Mouse (Mus musculus): ENCODE measurements around the gene Olfr1509. TPM values are rescaled to one million over a fixed set of nuclear protein-coding genes. Genes with fewer than 3 reads are reported as not detected.
"Not testable (repeated sequence)": the region's sequence is repeated elsewhere in the genome, so short reads cannot be mapped to it uniquely, and the experiment has no call there.

Gene Olfr1509
- not detected in 2 replicates for polyA plus RNA-seq (2016; fragmentation: Nextera tagmentation; extraction: Ambion mirVana)

DNA sequence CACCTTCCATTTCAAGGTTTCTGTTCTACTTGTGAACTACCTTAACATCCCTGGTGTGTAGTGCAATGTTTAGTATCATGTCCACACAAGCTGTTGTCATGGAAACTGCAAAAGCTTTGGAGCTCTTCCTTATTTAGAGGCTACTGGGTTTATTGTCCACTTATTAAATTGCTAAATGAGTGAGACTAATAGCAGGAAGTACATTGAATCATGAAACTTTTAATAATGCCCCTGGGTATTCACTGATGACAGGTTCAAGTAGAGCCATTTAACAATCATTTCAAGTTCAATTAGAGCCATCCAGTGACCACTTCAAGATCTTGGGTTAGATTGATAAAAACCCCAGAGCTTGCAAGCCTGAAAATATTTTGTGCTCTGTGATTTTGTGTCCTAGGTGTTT, at the start of gene Olfr1509:
Gene Olfr1509 (plus strand): TSS at position 301 of the 400 bp plus-strand sequence.
- no peaks in the 10 kb centered on the region for H3K4me1 ChIP-seq
- no peak within 1 kb of the TSS for H3K4me2 ChIP-seq (replicated peaks)
- no peak within 1 kb of the TSS for H3K9ac ChIP-seq
- ATAC-seq (ENCODE audit: low FRiP score, low read depth), result no peak
- no peak within 1 kb of the TSS for H3K27ac ChIP-seq
- no peak within 1 kb of the TSS for H3K4me3 ChIP-seq
- no peaks in the 10 kb centered on the region for H3K9me3 ChIP-seq
- no peaks in the 10 kb centered on the region for H3K36me3 ChIP-seq
- no peaks in the 10 kb centered on the region for H3K27me3 ChIP-seq (replicated peaks)

DNA sequence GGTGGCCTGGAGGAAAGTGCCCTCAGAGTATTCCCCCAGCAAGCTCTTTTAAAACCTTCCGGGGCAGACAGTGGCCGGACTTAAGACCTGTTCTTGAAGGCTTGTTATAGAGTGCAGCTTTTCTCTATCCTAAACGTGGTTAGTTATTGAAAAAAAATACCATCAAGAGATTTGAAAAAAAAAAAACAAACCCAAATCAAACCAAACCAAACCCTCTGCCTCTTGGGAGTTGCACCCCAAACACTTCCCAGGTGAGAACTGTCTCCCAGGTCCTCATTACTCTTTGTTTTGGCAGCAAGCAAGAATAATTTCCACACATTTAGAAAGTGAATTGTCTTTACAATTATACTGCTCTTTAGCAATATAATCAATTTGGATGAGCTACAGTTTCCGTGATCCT, 45.5 kb upstream of the Olfr1509 start, which contains the start of gene Olfr1511:
Gene Olfr1511 (minus strand): TSS at position 101 of the 400 bp plus-strand sequence.
- Histone ChIP-seq H3K27me3 (replicated peaks) (no peaks in the 10 kb centered on the region), H3K9ac (no peak within 1 kb of the TSS), H3K9me3 (no peaks in the 10 kb centered on the region), H3K36me3 (no peaks in the 10 kb centered on the region), H3K4me3 (no peak within 1 kb of the TSS), H3K4me1 (no peaks in the 10 kb centered on the region), H3K4me2 (replicated peaks) (no peak within 1 kb of the TSS), H3K27ac (no peak within 1 kb of the TSS)
- WGBS, result 87% methylated on average over 4 of the region's 4 CpGs
- no peak for ATAC-seq (ENCODE audit: low FRiP score, low read depth)

GRCm38 (mm10) chr14:52410142-52410919, 32.5 kb upstream of the Olfr1509 start:
- not testable (repeated sequence) for H3K27me3 ChIP-seq (replicated peaks); H3K9ac ChIP-seq; H3K27ac ChIP-seq; H3K4me1 ChIP-seq; H3K4me2 ChIP-seq (replicated peaks); H3K4me3 ChIP-seq; ATAC-seq (ENCODE audit: low FRiP score, low read depth); H3K9me3 ChIP-seq; H3K36me3 ChIP-seq
- WGBS, result 87% methylated on average over 7 of the region's 10 CpGs

GRCm38 (mm10) chr14:52414273-52414672, 28.5 kb upstream of the Olfr1509 start, which contains the start of gene Olfr1510:
Gene Olfr1510 (minus strand): TSS chr14:52414373.
- 92% methylated on average over 3 of the region's 3 CpGs for WGBS
- H3K36me3 ChIP-seq, result no peaks in the 10 kb centered on the region
- H3K4me2 ChIP-seq (replicated peaks), result no peak within 1 kb of the TSS
- H3K27ac ChIP-seq, result no peak within 1 kb of the TSS
- no peak within 1 kb of the TSS for H3K9ac ChIP-seq
- H3K4me3 ChIP-seq, result no peak within 1 kb of the TSS
- no peaks in the 10 kb centered on the region for H3K9me3 ChIP-seq
- no peaks in the 10 kb centered on the region for H3K27me3 ChIP-seq (replicated peaks)
- no peak for ATAC-seq (ENCODE audit: low FRiP score, low read depth)
- H3K4me1 ChIP-seq, result no peaks in the 10 kb centered on the region

DNA sequence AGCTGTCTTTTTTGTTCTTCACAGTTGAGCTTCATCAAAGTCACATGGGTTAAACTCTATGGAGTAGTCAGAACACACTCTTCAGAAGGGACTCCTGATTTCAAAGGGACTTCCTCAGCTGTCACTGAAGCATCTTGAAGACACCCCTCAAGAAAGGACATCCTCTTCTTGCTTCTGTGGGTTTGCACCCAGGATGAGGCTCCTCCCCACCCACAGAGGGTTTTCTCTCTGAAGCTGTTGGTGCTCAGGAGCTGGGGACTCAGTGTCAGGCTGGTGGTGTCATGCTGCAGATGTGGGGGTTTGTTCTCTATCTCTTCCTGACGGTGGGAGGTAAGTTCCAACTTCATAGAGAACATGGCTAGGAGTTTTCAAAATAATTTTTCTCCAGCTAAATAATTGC, 15.1 kb upstream of the Olfr1509 start:
- ATAC-seq (ENCODE audit: low FRiP score, low read depth), result no peak
- 97% methylated on average over 1 of the region's 1 CpGs for WGBS

DNA sequence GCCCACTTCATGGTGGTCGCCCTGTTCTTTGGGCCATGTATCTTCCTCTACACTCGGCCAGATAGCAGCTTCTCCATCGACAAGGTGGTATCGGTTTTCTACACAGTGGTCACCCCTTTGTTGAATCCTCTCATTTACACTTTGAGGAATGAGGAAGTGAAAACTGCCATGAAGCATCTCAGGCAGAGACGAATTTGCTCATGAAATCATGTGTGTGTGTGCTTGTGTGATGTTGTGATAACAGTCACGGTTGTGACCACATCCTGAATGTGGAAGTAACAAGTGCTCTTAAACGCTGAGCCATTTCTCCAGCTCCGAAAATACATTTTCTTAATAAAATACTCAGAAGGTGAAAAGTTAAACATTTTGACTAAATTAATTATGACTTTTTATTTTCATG, 8.3 kb downstream of the Olfr1509 start:
- 92% methylated on average over 8 of the region's 8 CpGs for WGBS
- no peak for ATAC-seq (ENCODE audit: low FRiP score, low read depth)
- H3K36me3 ChIP-seq, result no peaks in the 10 kb centered on the region
- no peaks in the 10 kb centered on the region for H3K9me3 ChIP-seq
- H3K4me1 ChIP-seq, result no peaks in the 10 kb centered on the region
- H3K4me3 ChIP-seq, result no peak overlapping the region
- H3K9ac ChIP-seq, result no peak overlapping the region
- no peak overlapping the region for H3K4me2 ChIP-seq (replicated peaks)
- no peaks in the 10 kb centered on the region for H3K27me3 ChIP-seq (replicated peaks)
- H3K27ac ChIP-seq, result no peak overlapping the region

More for the DNA sequence above, 15.1 kb upstream of the Olfr1509 start:
- Histone ChIP-seq H3K27me3 (replicated peaks) (no peaks in the 10 kb centered on the region), H3K9ac (no peak overlapping the region), H3K4me2 (replicated peaks) (no peak overlapping the region), H3K27ac (no peak overlapping the region), H3K36me3 (no peaks in the 10 kb centered on the region), H3K4me1 (no peaks in the 10 kb centered on the region), H3K9me3 (no peaks in the 10 kb centered on the region), H3K4me3 (no peak overlapping the region)

GRCm38 (mm10) chr14:52461928-52462327, 19.1 kb downstream of the Olfr1509 start:
- Histone ChIP-seq H3K27ac (no peak overlapping the region), H3K9me3 (no peaks in the 10 kb centered on the region), H3K4me1 (no peaks in the 10 kb centered on the region), H3K36me3 (no peaks in the 10 kb centered on the region), H3K4me2 (replicated peaks) (no peak overlapping the region), H3K27me3 (replicated peaks) (no peaks in the 10 kb centered on the region), H3K4me3 (no peak overlapping the region), H3K9ac (no peak overlapping the region)
- no peak for ATAC-seq (ENCODE audit: low FRiP score, low read depth)

- no peaks in the 10 kb centered on the region for H3K4me1 ChIP-seq
- H3K27me3 ChIP-seq (replicated peaks), result no peaks in the 10 kb centered on the region
- 87% methylated on average over 1 of the region's 1 CpGs for WGBS
- ATAC-seq (ENCODE audit: low FRiP score, low read depth), result no peak
- H3K4me2 ChIP-seq (replicated peaks), result no peak overlapping the region
- H3K4me3 ChIP-seq, result no peak overlapping the region
- no peaks in the 10 kb centered on the region for H3K9me3 ChIP-seq
- H3K9ac ChIP-seq, result no peak overlapping the region
- no peaks in the 10 kb centered on the region for H3K36me3 ChIP-seq
- H3K27ac ChIP-seq, result no peak overlapping the region
Measured at GRCm38 (mm10) chr14:52465738-52466137, 22.9 kb downstream of the Olfr1509 start.

- H3K36me3 ChIP-seq, result no peaks in the 10 kb centered on the region
- no peak within 1 kb of the TSS for H3K9ac ChIP-seq
- no peak within 1 kb of the TSS for H3K4me2 ChIP-seq (replicated peaks)
- 75% methylated on average over 2 of the region's 2 CpGs for WGBS
- no peak within 1 kb of the TSS for H3K4me3 ChIP-seq
- no peaks in the 10 kb centered on the region for H3K9me3 ChIP-seq
- ATAC-seq (ENCODE audit: low FRiP score, low read depth), result no peak
- no peak within 1 kb of the TSS for H3K27ac ChIP-seq
- H3K27me3 ChIP-seq (replicated peaks), result no peaks in the 10 kb centered on the region
- no peaks in the 10 kb centered on the region for H3K4me1 ChIP-seq
Measured at GRCm38 (mm10) chr14:52467395-52467794, 24.6 kb downstream of the Olfr1509 start, which contains the start of gene Olfr1508. Gene Olfr1508 (minus strand): TSS chr14:52467495.

GRCm38 (mm10) chr14:52495516-52495915, 52.7 kb downstream of the Olfr1509 start, which contains the start of gene Olfr1507:
Gene Olfr1507 (minus strand): TSS chr14:52495749.
- Histone ChIP-seq H3K4me2 (replicated peaks) (no peak within 1 kb of the TSS), H3K27me3 (replicated peaks) (no peaks in the 10 kb centered on the region), H3K36me3 (no peaks in the 10 kb centered on the region), H3K4me1 (no peaks in the 10 kb centered on the region), H3K9me3 (no peaks in the 10 kb centered on the region), H3K27ac (no peak within 1 kb of the TSS), H3K9ac (no peak within 1 kb of the TSS), H3K4me3 (no peak within 1 kb of the TSS)
- ATAC-seq (ENCODE audit: low FRiP score, low read depth), result no peak
- 87% methylated on average over 4 of the region's 4 CpGs for WGBS

Other genes starting within 250 kb of the Olfr1509 start
- 57.8 and 64.4 TPM in 2 replicates for gene Supt16, start 245.6 kb upstream of the Olfr1509 start, polyA plus RNA-seq (2016; fragmentation: Nextera tagmentation; extraction: Ambion mirVana)
- 46.0 and 48.6 TPM in 2 replicates for gene Chd8, start 185.2 kb upstream of the Olfr1509 start, polyA plus RNA-seq (2016; fragmentation: Nextera tagmentation; extraction: Ambion mirVana)
- 51.8 and 56.6 TPM in 2 replicates for gene Tox4, start 163.8 kb upstream of the Olfr1509 start, polyA plus RNA-seq (2016; fragmentation: Nextera tagmentation; extraction: Ambion mirVana)
- 43.7 and 52.9 TPM in 2 replicates for gene Rab2b, start 163.4 kb upstream of the Olfr1509 start, polyA plus RNA-seq (2016; fragmentation: Nextera tagmentation; extraction: Ambion mirVana)
- gene Mettl3, start 137.9 kb upstream of the Olfr1509 start, polyA plus RNA-seq (2016; fragmentation: Nextera tagmentation; extraction: Ambion mirVana), result 58.7 and 58.8 TPM in 2 replicates
- gene Sall2, start 114.2 kb upstream of the Olfr1509 start, polyA plus RNA-seq (2016; fragmentation: Nextera tagmentation; extraction: Ambion mirVana), result 55.8 and 57.3 TPM in 2 replicates
- gene Olfr1513, start 86.6 kb upstream of the Olfr1509 start, polyA plus RNA-seq (2016; fragmentation: Nextera tagmentation; extraction: Ambion mirVana), result 0.09 TPM in 1 of 2 replicates, not detected in the other
- not detected in 2 replicates for gene Olfr1512, start 63.8 kb upstream of the Olfr1509 start, polyA plus RNA-seq (2016; fragmentation: Nextera tagmentation; extraction: Ambion mirVana)
- 0.27 TPM in 1 of 2 replicates, not detected in the other for gene Olfr1511, start 45.6 kb upstream of the Olfr1509 start, polyA plus RNA-seq (2016; fragmentation: Nextera tagmentation; extraction: Ambion mirVana)
- not detected in 2 replicates for gene Olfr1510, start 28.6 kb upstream of the Olfr1509 start, polyA plus RNA-seq (2016; fragmentation: Nextera tagmentation; extraction: Ambion mirVana)
- not detected in 2 replicates for gene Olfr1508, start 24.5 kb downstream of the Olfr1509 start, polyA plus RNA-seq (2016; fragmentation: Nextera tagmentation; extraction: Ambion mirVana)
- not detected in 2 replicates for gene Olfr1507, start 52.8 kb downstream of the Olfr1509 start, polyA plus RNA-seq (2016; fragmentation: Nextera tagmentation; extraction: Ambion mirVana)